Mouse (Mus musculus) cortical plate, adult 2 months (tissue): Measurements from ENCODE around the gene Tceal7.

Experiments
- CTCF ChIP-seq: fragments of 200-500 bp; IDR thresholded peaks from 2 replicates; pipeline ENCODE4 v1.5.1; 2011; ENCODE audit warnings: mild to moderate bottlenecking, control low read depth, low read length; ENCODE audit not compliant: insufficient read depth; ENCODE audit errors: extremely low read depth
- POLR2A ChIP-seq: fragments of 200-500 bp; IDR thresholded peaks from 2 replicates; pipeline ENCODE4 v1.6.1; 2011; ENCODE audit warnings: mild to moderate bottlenecking, low read length, control low read depth; ENCODE audit not compliant: insufficient read depth; ENCODE audit errors: extremely low read depth

- TF ChIP-seq CTCF = no peak
- no peak for TF ChIP-seq POLR2A
Observed at GRCm38 (mm10) chrX:136223714-136224113, 9.1 kb downstream of the Tceal7 start.
